Mouse (Mus musculus): Measurements from ENCODE around the gene Aqp11. TPM values are rescaled to one million over a fixed set of nuclear protein-coding genes. Genes with fewer than 3 reads are reported as not detected.

Gene Aqp11
- polyA plus RNA-seq, 1 experiment: 5.0 TPM

DNA sequence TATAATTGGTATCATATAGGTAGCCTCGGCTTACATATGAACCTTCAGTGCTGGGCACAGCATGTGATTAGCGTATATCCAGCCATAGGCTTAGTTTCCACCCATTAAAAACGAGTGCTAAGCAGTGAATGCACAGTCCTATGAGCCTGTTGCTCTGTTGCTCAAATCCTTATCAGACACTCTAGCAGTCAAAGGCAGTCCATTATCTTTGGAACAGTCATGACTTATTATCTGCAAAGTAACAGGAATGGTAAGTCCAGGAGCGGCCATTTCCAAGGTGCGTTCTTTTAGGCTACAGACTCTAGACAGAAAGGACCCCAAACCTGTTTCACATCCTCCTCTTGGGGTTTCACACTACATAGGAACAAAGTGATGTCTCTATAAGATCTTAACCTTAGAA is 4.5 kb downstream of the Aqp11 start:
- Histone ChIP-seq H3K4me1 (ENCODE audit: control insufficient read depth, insufficient read depth, low read length) (peaks cover 12% of the 10 kb centered on the region), H3K4me3 (replicated peaks; ENCODE audit: extremely low read depth, low read depth, low read length) (no peak overlapping the region)
- 84% methylated on average over 5 of the region's 5 CpGs for WGBS
- TF ChIP-seq CTCF (IDR thresholded peaks at IDR 0.05; ENCODE audit: insufficient read depth, low read length): no peak
- TF ChIP-seq POLR2A (IDR thresholded peaks at IDR 0.05; ENCODE audit: borderline replicate concordance, extremely low read depth, low read depth, low read length): no peak
- no peak for DNase-seq

DNA sequence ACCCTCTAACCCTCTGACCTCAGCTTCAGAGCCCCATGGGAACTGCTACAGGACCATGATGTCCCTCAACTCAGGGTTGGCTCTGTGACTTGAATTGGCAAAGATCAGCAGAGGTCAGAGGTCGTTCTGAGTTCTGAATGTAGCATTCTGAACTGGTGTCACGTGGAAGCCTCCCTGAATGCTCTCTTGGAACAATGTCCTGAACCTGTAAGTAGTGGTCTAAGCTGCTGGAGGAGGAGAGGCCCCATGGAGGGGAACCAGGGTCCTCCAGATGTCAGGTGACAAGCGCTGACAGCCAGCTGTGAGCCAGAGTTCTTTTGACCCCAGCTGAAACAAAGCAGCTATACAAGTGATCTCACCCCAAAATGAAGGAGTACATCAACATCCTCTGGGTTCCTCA is 7.7 kb downstream of the Aqp11 start:
- no peak for TF ChIP-seq POLR2A (IDR thresholded peaks at IDR 0.05; ENCODE audit: borderline replicate concordance, extremely low read depth, low read depth, low read length)
- TF ChIP-seq CTCF (IDR thresholded peaks at IDR 0.05; ENCODE audit: insufficient read depth, low read length): no peak
- 62% methylated on average over 3 of the region's 3 CpGs for WGBS
- H3K4me3 ChIP-seq (replicated peaks; ENCODE audit: extremely low read depth, low read depth, low read length): no peak overlapping the region
- 0 out of 2 replicates have a peak, but pooled peaks cover 3% of the 10 kb centered on the region for H3K4me1 ChIP-seq (ENCODE audit: control insufficient read depth, insufficient read depth, low read length)
- DNase-seq: no peak

DNA sequence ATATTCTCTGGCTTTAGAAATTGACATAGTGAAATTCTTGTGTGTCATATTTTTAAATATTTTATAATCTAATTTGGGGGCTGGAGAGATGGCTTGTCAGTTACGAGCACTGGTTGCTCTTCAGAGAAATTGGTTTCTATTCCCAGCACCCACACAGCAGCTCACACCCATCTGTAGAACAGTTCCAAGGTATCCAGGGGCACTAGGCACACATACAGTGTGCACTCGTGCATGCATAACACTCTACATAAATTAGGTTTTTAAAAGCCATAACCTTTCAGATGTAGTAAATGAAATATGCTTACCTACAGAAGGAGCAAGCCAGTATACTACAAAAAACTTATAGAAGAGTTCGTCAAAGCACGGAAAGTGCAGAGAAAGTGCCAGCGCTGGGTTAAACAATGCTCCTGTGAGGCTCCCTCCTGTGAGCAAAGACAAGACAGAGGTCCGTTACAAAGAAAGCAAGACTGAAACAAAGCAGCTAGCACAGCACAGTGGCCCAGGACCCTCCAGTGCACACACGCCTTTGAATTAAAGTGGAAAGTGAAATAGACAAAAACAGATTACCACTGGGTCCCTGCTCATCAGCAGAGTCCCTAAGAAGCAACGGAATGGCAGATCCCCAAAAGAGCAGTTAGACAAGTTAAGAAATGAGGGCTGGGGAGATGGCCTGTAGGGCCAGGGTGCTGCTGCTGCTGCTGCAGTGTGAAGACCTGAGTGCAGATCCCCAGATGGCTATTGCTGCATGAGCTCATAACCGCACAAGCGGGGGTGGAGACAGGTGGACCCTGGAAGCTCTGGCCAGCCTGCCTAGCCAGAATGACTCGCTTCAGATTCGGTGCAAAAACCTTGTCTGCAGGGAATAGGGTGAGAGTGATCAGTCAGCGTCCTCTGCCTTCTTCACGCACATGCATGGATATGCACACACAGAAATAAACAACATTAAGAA is 9.1 kb downstream of the Aqp11 start:
- DNase-seq: no peak
- WGBS: 82% methylated on average over 14 of the region's 14 CpGs
- TF ChIP-seq CTCF (IDR thresholded peaks at IDR 0.05; ENCODE audit: insufficient read depth, low read length) (no peak), POLR2A (IDR thresholded peaks at IDR 0.05; ENCODE audit: borderline replicate concordance, extremely low read depth, low read depth, low read length) (no peak)
- no peaks in the 10 kb centered on the region for H3K4me1 ChIP-seq (ENCODE audit: control insufficient read depth, insufficient read depth, low read length)
- no peak overlapping the region for H3K4me3 ChIP-seq (replicated peaks; ENCODE audit: extremely low read depth, low read depth, low read length)

DNA sequence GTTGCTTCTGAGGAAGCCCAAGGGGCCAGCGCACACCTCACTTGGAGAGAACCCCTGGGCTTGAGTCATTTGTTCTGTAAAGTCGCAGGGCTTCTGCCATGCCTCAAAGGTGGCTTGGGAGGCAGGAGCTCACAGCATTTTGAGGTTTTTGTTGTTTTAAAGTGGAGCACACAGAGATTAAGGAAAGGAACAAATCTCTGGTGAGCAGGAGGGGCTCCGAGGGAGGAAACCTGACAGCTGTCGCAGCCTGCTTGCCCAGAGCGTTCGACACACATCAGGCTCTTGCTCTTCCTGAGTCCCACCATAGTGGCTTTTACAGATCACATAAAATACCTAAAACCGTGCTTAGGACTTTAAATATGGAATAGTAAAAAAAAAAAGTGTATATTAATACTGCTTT is 11.3 kb downstream of the Aqp11 start:
- Histone ChIP-seq H3K4me3 (replicated peaks; ENCODE audit: extremely low read depth, low read depth, low read length) (no peak overlapping the region), H3K4me1 (ENCODE audit: control insufficient read depth, insufficient read depth, low read length) (no peaks in the 10 kb centered on the region)
- TF ChIP-seq POLR2A (IDR thresholded peaks at IDR 0.05; ENCODE audit: borderline replicate concordance, extremely low read depth, low read depth, low read length): no peak
- no peak for TF ChIP-seq CTCF (IDR thresholded peaks at IDR 0.05; ENCODE audit: insufficient read depth, low read length)
- DNase-seq: no peak
- 75% methylated on average over 7 of the region's 7 CpGs for WGBS

DNA sequence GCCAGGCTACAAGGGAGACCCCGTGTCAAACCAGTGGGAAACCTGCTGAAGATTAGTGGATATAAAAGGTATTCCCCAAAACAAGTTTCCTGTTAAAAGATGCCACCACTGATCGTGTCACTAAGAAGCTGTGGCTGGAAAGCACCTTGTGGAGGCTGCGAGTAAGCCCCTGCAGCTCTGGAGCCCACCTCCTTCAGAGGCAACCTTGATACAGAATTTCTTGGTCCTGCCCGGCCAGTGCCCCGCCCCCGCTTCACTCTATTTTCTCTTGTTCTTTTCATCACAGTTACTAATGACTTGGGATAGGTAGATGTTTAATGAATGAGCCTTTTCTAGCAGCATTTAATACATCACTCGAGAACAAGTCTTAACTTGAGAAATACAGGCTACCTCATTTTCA is 12.0 kb downstream of the Aqp11 start:
- TF ChIP-seq POLR2A (IDR thresholded peaks at IDR 0.05; ENCODE audit: borderline replicate concordance, extremely low read depth, low read depth, low read length) (no peak), CTCF (IDR thresholded peaks at IDR 0.05; ENCODE audit: insufficient read depth, low read length) (no peak)
- WGBS: 93% methylated on average over 7 of the region's 7 CpGs
- no peak for DNase-seq
- no peaks in the 10 kb centered on the region for H3K4me1 ChIP-seq (ENCODE audit: control insufficient read depth, insufficient read depth, low read length)
- no peak overlapping the region for H3K4me3 ChIP-seq (replicated peaks; ENCODE audit: extremely low read depth, low read depth, low read length)

DNA sequence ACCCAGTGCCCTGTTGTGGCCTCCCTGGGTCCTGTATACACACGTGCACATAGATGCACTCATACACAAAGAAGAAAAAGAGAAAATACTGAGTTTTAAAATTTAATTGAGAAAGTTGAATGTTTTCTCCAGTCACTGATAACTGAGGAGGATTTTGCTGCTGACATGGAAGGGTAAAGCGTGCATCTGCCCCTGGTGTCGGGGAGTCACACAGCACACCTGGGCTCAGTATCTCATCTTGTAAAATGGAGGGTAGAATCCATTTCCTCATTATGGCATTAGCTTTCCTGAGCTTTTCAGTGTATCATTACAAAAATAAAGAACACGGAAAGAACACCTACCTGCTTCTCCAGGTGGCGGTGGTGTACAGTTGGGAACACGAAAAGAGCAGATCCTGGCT is 12.7 kb downstream of the Aqp11 start:
- H3K4me3 ChIP-seq (replicated peaks; ENCODE audit: extremely low read depth, low read depth, low read length): no peak overlapping the region
- 97% methylated on average over 6 of the region's 6 CpGs for WGBS
- no peak for TF ChIP-seq CTCF (IDR thresholded peaks at IDR 0.05; ENCODE audit: insufficient read depth, low read length)
- no peak for TF ChIP-seq POLR2A (IDR thresholded peaks at IDR 0.05; ENCODE audit: borderline replicate concordance, extremely low read depth, low read depth, low read length)

DNA sequence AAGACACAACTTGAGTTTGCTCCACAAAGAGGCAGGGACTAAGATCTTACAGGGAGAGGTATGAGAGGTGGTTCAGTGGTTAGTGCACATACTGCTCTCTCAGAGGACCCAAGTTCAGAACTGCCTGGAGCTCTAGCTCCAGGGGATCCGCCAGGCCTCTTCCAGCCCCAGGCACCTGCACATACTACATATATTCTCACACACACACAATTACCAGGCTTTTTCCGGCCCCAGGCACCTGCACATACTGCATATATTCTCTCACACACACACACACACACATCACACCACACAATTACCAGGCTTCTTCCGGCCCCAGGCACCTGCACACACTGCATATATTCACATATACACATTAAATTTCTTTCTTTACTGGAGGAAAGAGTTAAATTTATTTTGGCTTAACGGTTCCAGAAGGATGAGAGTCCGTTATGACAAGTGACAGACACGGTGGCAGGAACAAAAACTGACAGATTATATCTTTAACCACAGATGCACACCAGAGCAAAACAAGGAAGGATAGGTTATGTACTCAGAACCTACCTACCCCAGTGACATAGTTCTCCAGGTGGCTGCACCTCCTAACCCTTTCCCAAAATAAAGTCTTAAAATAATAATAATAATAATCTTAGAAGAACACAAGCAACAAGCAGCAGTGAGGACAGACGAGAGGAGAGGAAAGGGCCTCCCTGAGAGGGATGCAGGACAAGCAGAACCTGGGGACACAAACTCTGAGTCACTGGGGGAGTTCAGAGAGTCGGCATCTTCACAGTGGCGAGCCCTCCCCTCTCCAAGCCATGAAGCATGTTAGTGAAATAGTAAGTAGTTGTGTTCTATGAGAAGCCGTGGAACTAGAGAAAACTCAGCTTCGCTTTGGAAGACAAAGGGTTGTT is 14.2 kb downstream of the Aqp11 start:
- no peak for TF ChIP-seq CTCF (IDR thresholded peaks at IDR 0.05; ENCODE audit: insufficient read depth, low read length)
- TF ChIP-seq POLR2A (IDR thresholded peaks at IDR 0.05; ENCODE audit: borderline replicate concordance, extremely low read depth, low read depth, low read length): no peak
- 81% methylated on average over 11 of the region's 11 CpGs for WGBS
- no peaks in the 10 kb centered on the region for H3K4me1 ChIP-seq (ENCODE audit: control insufficient read depth, insufficient read depth, low read length)
- no peak for DNase-seq
- no peak overlapping the region for H3K4me3 ChIP-seq (replicated peaks; ENCODE audit: extremely low read depth, low read depth, low read length)

More for the DNA sequence above, 12.7 kb downstream of the Aqp11 start:
- DNase-seq: no peak
- no peaks in the 10 kb centered on the region for H3K4me1 ChIP-seq (ENCODE audit: control insufficient read depth, insufficient read depth, low read length)

DNA sequence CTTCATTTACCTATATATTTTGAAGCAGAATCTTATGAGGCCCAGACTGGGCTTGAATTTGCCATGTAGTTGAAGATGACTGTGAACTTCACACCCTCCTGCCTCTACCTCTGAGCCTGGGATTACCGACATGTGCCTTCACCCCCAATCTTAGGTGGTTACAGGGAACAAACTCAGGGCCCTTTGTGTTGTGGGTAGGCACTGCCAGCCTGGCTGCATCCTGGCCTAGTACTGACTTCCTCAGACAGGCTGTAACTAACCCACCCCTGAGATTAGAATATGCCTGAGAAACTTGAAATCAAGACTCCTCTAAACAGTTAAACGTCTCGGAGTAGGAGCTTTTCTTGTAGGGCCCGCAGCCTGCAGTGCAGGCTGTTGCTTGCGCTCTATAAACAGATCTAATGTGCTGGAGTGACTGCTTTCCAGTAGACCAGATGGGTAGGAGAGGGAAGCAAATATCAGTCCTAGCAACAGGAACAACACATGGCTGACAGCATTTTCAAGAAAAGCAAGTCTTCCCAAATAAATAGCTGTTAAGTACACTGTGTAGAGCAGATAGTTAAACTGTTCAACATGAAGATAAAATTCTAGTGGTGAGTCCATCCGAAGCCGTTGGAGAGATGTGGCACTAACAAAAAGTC is 15.7 kb downstream of the Aqp11 start:
- TF ChIP-seq CTCF (IDR thresholded peaks at IDR 0.05; ENCODE audit: insufficient read depth, low read length): no peak
- Histone ChIP-seq H3K4me3 (replicated peaks; ENCODE audit: extremely low read depth, low read depth, low read length) (no peak overlapping the region), H3K4me1 (ENCODE audit: control insufficient read depth, insufficient read depth, low read length) (no peaks in the 10 kb centered on the region)
- 87% methylated on average over 7 of the region's 7 CpGs for WGBS
- no peak for DNase-seq

DNA sequence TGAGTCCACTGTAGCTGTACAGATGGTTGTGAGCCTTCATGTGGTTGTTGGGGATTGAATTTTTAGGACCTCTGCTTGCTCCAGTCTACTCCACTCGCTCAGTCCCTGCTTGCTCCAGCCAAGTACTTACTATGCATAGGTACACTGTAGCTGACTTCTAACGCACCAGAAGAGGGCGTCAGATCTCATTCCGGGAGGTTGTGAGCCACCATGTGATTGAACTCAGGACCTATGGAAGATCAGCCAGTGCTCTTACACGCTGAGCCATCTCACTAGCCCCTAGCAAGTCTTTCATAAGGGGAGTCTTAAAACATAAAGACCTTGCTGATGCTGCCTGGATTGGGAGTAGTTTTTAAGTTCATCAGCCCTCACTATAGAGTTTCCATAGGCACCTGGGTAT is 18.0 kb downstream of the Aqp11 start:
- DNase-seq: no peak
- TF ChIP-seq POLR2A (IDR thresholded peaks at IDR 0.05; ENCODE audit: borderline replicate concordance, extremely low read depth, low read depth, low read length) (no peak), CTCF (IDR thresholded peaks at IDR 0.05; ENCODE audit: insufficient read depth, low read length) (no peak)
- no peak overlapping the region for H3K4me3 ChIP-seq (replicated peaks; ENCODE audit: extremely low read depth, low read depth, low read length)
- 85% methylated on average over 5 of the region's 5 CpGs for WGBS
- H3K4me1 ChIP-seq (ENCODE audit: control insufficient read depth, insufficient read depth, low read length): no peaks in the 10 kb centered on the region

Measured in lung, adult 2 months (tissue).